Mouse (Mus musculus) brown adipose tissue, adult 24 weeks (tissue): ENCODE results near the gene Cacna1d. TPM values are rescaled to one million over a fixed set of nuclear protein-coding genes. Genes with fewer than 3 reads are reported as not detected.

Experiments
- H3K27ac ChIP-seq: fragments of 200-500 bp; replicated peaks from 2 replicates; pipeline ENCODE4 v1.5.1; 2012; ENCODE audit warnings: low read depth, mild to moderate bottlenecking, low read length
- H3K4me1 ChIP-seq: fragments of 200-500 bp; 2 replicates; pipeline ENCODE4 v1.6.1; 2012; ENCODE audit warnings: low read length, mixed read lengths; ENCODE audit not compliant: control insufficient read depth, insufficient read depth, insufficient read length
- H3K4me3 ChIP-seq: fragments of 200-500 bp; 2 replicates; pipeline ENCODE4 v1.5.1; 2012; ENCODE audit warnings: low read depth, mild to moderate bottlenecking, low read length, moderate library complexity; ENCODE audit not compliant: insufficient read depth
- polyA plus RNA-seq: library from polyadenylated mRNA; stranded (reverse); fragments of >200 nt; gene quantifications from 2 replicates; pipeline ENCODE4 v1.2.4, GENCODE M21; 2012; ENCODE audit not compliant: missing spikeins, insufficient read depth, insufficient read length

The Cacna1d gene
- polyA plus RNA-seq, 1 experiment, result not detected

- H3K4me1 ChIP-seq, result no peaks in the 10 kb centered on the region
- H3K27ac ChIP-seq, result no peak overlapping the region
- no peak overlapping the region for H3K4me3 ChIP-seq
These were observed 61.6 kb downstream of the Cacna1d start for GRCm38 (mm10) chr14:30429606-30430005.

DNA sequence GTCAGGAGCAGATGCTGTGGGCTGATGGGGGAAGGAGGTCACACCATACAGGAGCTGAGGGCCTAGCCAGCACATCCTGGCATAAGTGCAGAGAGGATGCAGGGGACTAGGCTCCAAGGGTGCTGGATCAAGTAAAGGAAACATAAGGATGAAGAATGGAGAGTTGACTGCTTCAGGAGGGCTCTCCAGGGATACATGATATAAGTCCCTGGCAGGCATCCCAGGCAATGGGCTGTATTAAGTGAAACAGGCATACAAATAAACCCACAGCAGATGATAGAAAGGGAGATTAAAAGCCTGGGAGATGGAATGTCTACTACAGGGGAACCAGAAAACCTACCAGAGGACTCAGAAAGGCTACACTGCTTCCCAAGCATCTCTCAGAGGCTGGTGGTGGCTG, 62.5 kb downstream of the Cacna1d start:
- Histone ChIP-seq H3K4me3 (no peak overlapping the region), H3K4me1 (no peaks in the 10 kb centered on the region; the same call in 1 of the 2 replicates), H3K27ac (no peak overlapping the region)

DNA sequence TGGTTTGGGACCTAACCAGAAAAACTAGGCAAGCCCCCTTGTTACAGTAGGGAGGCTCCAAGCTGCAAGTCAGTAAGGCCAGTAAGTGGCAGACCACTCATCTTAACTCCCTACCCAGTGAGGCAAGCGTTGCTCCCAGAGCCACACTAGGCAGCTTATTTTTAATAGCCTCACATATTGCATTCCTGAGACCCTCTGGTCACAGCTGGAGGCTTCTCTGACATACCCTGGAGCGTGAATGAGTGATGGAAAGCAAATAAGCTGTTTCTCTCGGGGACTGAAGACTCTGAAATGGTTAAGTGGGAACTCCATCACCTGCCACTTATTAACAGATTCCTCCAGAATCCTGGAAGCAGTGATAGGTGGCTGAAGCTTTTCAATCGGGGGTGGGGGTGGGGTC, 65.4 kb downstream of the Cacna1d start:
- no peaks in the 10 kb centered on the region; the same call in 1 of the 2 replicates for H3K4me1 ChIP-seq
- no peak overlapping the region for H3K4me3 ChIP-seq
- no peak overlapping the region for H3K27ac ChIP-seq

- Histone ChIP-seq H3K27ac (no peak overlapping the region), H3K4me1 (no peaks in the 10 kb centered on the region; the same call in 1 of the 2 replicates), H3K4me3 (no peak overlapping the region)
These were observed 66.1 kb downstream of the Cacna1d start for GRCm38 (mm10) chr14:30425175-30425574.

GRCm38 (mm10) chr14:30424638-30425037, 66.6 kb downstream of the Cacna1d start:
- Histone ChIP-seq H3K27ac (no peak overlapping the region), H3K4me1 (no peaks in the 10 kb centered on the region; the same call in 1 of the 2 replicates), H3K4me3 (no peak overlapping the region)

DNA sequence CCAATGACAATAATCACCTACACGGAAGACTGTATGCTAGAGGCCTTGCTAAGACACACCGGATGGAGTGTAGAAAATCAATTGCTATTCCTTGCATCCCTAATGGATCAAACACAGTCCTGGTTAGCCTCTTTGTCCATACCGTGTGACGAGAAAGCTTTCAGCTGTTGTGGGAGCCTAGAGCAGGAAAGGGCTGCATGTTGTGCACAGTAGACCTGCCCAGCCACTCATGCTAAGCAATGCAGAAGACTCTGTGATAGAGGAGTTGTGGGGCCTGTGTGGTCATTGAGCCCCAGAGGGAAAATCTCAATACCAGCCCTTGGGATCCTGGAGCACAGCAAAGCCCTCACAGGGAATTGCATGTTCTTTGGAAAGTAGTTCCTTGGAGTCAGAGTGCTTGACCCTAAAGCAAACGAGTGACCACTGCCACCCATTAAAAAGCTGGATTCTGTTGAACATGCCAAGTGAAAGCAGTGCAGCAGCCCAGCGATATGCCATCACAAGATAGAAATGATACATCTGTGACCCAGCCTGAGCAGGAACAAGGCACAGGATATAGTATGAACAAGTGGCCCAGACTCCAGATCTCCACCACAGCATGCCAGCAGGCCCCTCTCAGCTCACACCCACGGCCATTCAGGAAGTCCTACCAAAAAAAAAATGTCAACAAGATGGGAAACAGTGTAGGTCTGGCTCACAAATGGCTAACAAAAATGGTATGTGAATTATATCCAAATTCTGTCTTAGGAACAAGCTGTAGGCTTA, 68.7 kb downstream of the Cacna1d start:
- H3K4me3 ChIP-seq, result no peak overlapping the region
- no peak overlapping the region for H3K27ac ChIP-seq
- H3K4me1 ChIP-seq, result no peaks in the 10 kb centered on the region; the same call in 1 of the 2 replicates

GRCm38 (mm10) chr14:30419458-30419857, 71.8 kb downstream of the Cacna1d start:
- no peak overlapping the region for H3K27ac ChIP-seq
- no peak overlapping the region for H3K4me3 ChIP-seq
- H3K4me1 ChIP-seq, result no peaks in the 10 kb centered on the region; the same call in 1 of the 2 replicates

DNA sequence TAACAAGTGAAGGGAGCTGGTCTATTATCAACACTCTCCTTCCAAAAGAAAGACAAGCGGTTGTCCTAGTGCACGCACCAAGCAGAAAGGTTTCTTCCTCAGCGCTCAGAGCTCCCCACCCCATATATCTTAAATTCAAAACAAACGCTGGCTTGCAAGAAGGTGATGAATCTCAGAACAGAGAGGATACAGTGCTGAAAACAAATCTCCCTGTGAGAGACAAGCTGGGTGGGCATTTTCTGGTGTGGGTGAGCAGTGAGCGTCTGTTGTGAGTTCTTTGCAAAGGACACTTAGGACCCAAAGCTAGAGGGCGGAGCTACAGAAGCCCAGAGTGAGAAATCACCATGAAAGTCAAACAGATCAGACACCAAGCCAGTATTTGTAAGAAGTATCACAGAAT, 72.2 kb downstream of the Cacna1d start:
- no peak overlapping the region for H3K27ac ChIP-seq
- no peak overlapping the region for H3K4me3 ChIP-seq
- no peaks in the 10 kb centered on the region for H3K4me1 ChIP-seq

- no peaks in the 10 kb centered on the region for H3K4me1 ChIP-seq
- no peak overlapping the region for H3K4me3 ChIP-seq
- no peak overlapping the region for H3K27ac ChIP-seq
These were observed 75.4 kb downstream of the Cacna1d start for GRCm38 (mm10) chr14:30415830-30416229.

DNA sequence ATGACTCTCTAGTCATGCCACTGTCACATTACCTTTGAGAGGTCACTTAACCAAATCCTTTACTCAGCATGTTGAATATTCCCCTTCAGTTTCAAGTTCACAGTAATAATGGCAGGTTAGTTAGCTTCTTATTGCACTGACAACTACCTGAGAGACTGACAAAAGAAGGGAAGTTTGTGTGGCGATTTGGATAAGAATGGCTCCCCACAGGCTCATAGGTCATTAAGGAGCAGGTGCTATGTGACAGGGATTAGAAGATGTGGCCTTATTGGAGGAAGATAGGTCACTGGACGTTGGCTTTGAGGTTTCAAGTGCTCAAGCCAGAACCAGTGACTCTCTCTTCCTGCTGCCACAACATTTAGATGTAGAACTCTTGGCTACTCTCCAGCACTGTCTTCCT, 77.1 kb downstream of the Cacna1d start:
- Histone ChIP-seq H3K4me1 (no peaks in the 10 kb centered on the region), H3K4me3 (no peak overlapping the region), H3K27ac (no peak overlapping the region)

- H3K4me1 ChIP-seq, result no peaks in the 10 kb centered on the region
- H3K27ac ChIP-seq, result no peak overlapping the region
- H3K4me3 ChIP-seq, result no peak overlapping the region
These were observed 81.9 kb downstream of the Cacna1d start for GRCm38 (mm10) chr14:30409331-30409730.

DNA sequence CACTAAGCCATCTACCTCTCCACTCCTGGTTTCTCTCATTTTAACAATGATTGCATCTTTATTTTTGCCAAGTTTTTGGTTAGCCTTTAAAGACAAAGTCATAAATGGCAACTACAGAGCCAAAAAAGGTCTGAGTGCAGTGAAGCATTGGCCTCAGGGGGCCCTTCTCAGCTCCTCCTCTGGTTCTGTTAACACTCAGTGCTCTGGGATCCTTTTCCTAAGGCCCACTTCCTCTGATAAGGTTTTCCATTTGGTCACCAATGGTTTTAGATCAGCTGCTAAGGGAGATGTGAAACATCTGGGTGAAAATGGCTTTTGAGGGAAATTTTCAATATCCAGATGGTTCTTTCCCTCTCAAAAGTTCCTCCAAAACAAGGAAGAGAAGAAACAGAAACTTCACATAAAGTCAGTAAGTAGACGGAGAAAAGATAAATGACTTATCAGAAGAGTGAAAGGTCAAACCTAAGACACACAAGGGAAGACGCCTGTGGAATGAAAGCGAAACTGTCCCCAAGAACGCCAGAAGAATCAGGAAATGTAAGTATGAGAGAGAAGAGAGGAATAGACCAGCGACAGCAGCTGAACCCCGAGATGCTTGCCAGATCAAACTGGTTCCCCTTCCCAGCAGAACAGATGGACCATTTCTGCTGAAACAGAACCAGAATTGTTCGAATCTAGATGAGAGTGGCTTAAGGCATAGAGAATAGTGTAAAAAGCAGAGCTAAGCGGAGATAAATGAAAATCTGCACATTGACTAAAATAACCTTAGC, 85.6 kb downstream of the Cacna1d start:
- Histone ChIP-seq H3K4me1 (no peaks in the 10 kb centered on the region), H3K4me3 (peak overlapping the region; percentile 19; the same call in 1 of the 2 replicates), H3K27ac (peak overlapping the region; percentile 38; the same call in 1 of the 2 replicates)

GRCm38 (mm10) chr14:30378306-30378705, 112.9 kb downstream of the Cacna1d start:
- H3K27ac ChIP-seq, result no peak overlapping the region
- no peak overlapping the region for H3K4me3 ChIP-seq
- H3K4me1 ChIP-seq, result no peaks in the 10 kb centered on the region

- H3K4me3 ChIP-seq, result no peak overlapping the region
- no peak overlapping the region for H3K27ac ChIP-seq
- no peaks in the 10 kb centered on the region for H3K4me1 ChIP-seq
These were observed 118.4 kb downstream of the Cacna1d start for GRCm38 (mm10) chr14:30372878-30373277.

DNA sequence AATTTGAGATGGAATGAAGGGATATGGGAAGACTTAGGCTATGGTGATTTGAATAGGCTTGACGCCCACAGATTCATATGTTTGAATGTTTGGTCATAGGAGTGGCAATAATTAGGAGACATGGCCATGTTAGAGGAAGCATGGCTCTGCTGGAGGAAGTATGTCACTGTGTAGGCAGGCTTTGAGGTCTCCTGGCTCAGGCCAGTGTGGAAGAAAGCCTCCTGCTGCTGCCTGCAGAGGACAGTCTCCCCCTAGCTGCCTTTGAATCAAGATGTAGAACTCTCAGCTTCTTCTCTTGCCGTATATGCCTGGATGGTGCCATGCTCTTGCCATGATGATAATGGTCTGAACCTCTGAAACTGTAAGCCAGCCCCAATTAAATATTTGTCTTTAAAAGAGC, 120.2 kb downstream of the Cacna1d start:
- Histone ChIP-seq H3K4me3 (no peak overlapping the region), H3K27ac (no peak overlapping the region), H3K4me1 (no peaks in the 10 kb centered on the region)
